Mouse (Mus musculus) gastrocnemius, postnatal 36 days (tissue): ENCODE data around the gene Gm340. TPM values are rescaled to one million over a fixed set of nuclear protein-coding genes. Genes with fewer than 3 reads are reported as not detected.

ENCODE experiments used
- DNase-seq, 2 experiments: peaks; one replicate each; pipeline ENCODE4 v3.0.0; 2022
- intact Hi-C: fragments of 180-260 bp; cut with DNase I; formaldehyde crosslinking; loops from one replicate; pipeline ENCODE4 v1.15.1; 2025
- long read RNA-seq, 2 experiments: library from polyadenylated mRNA; stranded (forward); transcript quantifications; one replicate each; pipeline ENCODE4 v2.0.0; 2021
- total RNA-seq, 2 experiments: library from RNA; stranded (reverse); gene quantifications; 2 replicates each; pipeline ENCODE4 v1.2.3; 2021

Gm340 gene
- total RNA-seq, result 1 to 10 TPM; 5.9 to 6.5 TPM
- long read RNA-seq, experiment 1, result 0 reads
- long read RNA-seq, experiment 2, result 0 reads

DNA sequence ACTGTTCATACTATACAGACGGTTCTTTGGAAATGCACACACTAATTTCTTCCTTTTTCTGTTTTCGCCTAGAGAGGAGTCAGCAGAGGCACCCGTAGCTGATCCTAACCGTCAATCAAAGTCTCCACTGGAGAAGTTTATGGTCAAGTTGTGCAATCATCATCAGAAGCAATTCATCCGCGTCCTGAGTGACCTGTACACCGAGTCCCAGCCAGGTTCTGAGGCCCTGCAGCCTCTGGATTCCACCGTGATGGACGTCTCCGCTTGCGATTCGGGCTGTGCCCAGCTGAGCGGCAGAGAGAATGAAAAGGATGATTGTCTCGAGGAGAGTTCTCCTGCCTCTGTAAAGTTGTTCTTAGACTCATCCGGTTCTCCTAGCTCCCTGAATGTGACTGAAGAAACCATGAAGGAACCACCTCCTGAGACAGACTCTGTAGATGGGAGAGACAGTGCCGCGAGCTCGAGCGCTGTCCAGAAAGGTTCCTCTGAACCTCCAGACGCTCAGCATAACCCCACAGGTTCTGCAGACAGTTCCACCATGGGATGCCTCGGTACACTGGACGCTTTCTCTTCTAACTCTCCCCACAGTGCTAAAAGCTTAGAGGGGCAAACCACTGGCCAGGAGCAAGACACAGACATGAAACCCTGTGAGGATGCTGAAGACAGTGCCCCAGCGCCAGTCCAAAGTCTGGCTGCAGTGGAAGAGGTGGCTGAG, at the start of gene Gm340:
Gm340 (plus strand) TSS at position 665 of the 715 bp plus-strand sequence.
- DNase-seq, result no peak
- intact Hi-C loops, result no loop called here

DNA sequence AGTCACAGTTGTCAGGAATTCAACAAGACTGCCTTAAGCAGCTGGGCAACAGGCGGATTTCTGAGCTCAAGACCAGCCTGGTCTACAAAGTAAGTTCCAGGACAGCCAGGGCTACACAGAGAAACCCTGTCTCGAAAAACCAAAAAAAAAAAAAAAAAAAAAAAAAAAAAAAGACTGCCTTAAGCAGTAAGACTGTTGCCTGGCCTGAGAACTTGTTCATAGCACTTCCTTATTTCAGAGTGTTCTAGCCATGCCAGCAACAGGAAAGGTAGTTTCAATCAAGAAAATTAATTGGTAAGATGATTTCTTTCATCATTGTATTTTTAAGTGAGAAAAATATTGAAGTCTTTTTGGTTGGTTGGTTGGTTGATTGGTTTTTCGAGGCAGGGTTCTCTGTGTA, 48.1 kb upstream of the Gm340 start:
- intact Hi-C loops, result no loop called here
- DNase-seq, result no peak

DNA sequence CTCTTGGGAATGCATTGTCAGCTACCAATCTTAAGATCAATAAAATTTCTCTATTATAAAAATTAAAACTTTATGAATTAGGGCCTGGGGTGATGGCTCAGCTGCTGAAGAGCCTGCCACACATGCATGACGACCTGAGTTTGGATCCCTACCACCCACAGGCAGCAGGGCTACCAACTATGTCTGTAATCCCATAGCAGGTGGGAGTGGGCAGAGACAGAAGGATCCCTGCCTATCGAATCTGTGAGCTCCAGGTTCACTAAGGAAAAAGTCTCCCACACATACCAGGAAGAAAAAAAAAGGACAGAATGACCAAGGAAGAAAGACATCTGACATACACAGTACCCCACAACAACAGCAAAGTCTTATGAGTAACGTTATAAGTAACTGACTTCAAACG, 25.2 kb upstream of the Gm340 start:
- intact Hi-C loops, result no loop called here
- no peak for DNase-seq

DNA sequence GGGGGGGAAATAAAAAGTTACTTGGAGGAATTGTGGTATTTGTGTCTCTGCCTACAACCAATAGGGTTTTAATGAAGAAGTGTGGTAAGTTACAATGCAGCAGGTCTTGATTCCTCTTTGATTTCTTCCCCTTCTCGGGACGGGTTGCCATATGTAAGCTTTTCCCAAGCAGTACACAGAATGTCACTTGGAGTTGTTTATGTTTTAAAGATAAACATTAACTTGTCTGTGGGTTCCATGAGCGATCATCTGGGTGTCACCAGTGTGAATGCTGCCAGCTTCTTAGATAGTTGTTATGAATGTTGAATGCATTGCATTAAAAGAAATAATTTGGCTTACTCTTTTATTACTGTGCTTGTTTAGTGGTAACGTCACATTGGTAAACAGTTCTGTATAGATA, 24.7 kb upstream of the Gm340 start:
- no peak for DNase-seq
- intact Hi-C loops, result no loop called here

DNA sequence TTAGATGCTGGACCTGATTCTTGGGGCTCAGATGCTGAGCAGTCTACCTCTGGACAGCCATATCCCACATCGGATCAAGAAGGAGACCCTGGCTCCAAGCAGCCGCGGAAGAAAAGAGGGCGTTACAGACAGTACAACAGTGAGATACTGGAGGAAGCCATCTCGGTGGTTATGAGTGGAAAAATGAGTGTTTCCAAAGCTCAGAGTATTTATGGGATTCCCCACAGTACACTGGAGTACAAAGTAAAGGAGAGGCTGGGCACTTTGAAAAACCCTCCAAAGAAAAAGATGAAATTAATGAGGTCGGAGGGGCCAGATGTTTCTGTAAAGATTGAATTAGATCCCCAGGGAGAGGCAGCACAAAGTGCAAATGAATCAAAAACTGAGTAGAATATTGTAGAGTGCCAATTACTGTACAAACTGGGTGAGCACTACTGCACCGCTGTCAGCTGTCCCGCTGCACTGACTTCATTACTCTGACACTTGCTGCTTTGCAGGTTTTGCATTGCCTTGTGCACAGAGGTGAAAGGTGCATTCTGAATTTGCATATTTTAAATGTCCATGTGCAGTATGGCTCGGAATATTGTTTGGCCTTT, 23.2 kb upstream of the Gm340 start:
- DNase-seq, result no peak
- intact Hi-C loops, result no loop called here

DNA sequence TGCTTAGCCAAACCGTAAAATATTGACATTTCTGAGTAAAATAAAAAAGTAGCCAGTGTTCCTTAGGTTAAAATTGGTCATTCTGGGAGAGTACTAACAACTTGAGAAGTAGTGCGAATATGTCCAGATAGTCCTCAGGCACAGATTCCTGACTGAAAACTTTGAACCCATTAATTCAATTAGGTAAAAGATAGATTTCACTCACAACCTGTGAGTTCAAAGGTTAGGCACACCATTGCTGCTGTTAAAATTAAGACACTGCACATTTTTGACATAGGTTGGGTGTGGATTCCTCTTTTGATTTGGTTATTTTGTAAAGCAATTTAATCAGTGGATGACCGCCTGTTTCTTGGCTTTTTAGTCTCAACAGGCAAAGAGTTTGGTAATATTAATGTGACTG, 21.3 kb upstream of the Gm340 start:
- no peak for DNase-seq
- intact Hi-C loops, result no loop called here

DNA sequence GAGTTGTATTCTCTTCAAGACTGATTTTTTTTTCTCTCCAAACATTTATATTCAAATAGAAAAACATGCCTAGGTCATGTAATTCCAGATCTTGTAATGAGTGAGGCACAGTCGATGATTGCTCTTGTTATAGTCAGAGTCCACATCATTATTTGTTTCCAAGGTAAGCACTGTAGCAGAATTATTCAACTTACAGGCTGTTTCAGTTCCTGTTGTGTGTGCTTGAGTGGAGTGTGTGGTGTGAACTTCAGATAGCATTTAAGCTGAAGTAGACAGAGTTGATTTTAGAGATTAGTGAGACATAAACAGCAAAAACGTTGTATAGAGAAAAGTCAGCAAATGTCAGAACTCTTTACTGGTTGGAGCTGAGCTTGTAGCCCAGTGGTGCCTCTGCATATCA, 13.4 kb upstream of the Gm340 start:
- no peak for DNase-seq
- intact Hi-C loops, result no loop called here

DNA sequence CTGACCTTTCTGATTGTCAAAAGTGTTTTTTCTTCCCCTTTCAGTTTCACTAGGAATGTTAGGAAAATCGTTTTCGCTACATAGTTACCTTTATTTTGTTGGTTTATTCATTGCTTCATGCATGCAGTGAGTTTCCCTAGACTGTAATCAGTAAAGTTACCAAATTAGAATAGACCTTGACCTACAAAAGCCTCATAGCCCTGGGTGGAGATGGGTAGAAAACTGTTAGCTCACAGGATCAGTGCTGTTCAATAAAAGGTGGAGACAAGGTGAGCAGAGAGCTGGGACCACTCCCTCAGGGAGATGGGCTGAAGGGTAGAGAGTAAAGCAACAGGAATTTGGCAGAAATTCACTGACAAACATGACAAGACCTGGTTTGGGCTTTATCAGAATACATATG, 8.5 kb upstream of the Gm340 start:
- DNase-seq, result no peak
- intact Hi-C loops, result no loop called here

DNA sequence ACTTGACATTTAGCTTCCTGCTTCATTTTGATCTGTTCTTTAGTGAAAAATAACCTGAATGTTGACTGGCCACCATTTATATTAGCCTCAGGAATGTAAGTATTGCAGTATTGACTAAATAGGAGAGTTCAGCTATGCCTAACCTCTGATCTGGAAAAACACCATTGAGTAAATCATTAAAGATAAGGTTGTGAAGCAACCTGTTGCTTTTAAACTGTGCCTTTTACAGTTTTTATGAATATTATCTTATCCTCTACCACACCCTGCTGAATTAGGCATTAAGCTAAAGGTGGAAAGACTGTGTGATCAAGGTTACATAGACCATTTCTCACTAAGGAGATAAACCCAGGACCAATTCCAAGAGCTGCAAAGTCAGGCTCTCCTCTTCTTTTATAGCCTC, 4.6 kb upstream of the Gm340 start:
- DNase-seq, result no peak
- intact Hi-C loops, result no loop called here

DNA sequence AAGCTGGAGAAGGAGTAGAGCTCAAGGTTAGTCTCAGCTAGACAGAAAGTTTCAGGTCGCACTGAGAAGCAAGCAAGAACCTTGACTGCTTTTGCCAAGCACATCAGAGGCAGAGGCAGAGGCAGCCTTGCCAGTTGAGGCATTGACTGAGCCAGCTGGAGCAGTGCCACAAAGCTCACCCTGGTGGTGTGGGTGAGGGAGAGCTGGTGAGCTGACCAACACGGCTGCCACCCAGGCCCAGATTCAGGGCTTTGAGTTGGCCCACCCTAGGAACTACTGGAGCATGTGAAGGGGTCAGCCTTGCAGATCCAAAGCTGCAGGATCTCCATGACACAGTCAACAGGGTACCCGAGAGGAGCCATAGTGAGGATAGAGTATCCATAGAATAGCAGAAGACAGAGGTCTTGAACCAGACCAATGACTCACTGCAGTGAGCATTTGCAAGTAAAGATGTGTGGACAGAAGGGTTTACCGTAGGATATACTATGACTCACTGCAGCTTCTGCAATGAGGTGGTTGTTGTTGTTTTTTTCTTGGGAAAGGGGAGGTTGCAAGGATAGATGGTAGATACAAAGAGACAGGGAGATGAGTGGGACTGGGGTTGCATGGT, 2.8 kb upstream of the Gm340 start:
- intact Hi-C loops, result no loop called here
- DNase-seq, result no peak

DNA sequence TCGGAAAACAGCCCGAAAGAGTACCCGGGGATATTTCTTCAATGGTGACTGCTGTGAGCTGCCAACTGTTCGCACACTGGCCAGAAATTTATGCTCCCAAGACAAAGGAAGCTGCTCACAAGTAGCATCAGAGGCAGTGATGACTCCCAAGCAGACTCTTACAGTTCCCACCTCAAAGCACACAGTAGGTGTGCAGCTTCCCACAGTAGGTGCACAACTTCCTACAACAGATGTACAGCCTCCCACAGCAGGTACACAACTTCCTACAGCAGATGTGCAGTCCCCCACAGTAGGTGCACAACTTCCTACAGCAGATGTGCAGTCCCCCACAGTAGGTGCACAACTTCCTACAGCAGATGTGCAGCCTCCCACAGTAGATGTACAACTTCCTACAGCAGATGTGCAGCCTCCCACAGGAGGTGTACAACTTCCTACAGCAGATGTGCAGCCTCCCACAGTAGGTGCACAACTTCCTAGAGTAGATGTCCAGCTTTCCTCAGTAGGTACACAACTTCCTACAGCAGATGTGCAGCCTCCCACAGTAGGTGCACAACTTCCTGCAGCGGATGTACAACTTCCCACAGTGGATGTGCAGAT, 846 bp downstream of the Gm340 start:
- DNase-seq, result no peak
- intact Hi-C loops, result no loop called here

DNA sequence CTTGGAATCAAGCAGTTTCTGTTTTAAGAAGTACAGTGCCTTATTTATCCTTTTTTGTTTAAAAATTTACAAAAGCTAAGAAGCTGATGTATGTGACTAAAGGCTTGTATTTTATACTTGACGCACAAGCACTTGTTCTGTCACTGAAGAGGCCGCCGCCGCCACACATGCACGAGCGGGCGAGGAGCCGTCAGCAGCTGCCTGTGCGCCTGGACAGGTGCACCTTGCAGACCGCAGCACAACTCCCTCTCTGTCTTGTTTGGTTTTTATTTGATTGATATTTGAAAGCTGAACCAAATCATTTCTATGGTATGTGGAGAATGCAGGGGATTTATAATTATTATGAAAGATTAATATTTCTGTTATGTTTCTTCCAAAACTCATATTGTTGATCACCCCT, 4.6 kb downstream of the Gm340 start:
- intact Hi-C loops, result no loop called here
- DNase-seq, result no peak

DNA sequence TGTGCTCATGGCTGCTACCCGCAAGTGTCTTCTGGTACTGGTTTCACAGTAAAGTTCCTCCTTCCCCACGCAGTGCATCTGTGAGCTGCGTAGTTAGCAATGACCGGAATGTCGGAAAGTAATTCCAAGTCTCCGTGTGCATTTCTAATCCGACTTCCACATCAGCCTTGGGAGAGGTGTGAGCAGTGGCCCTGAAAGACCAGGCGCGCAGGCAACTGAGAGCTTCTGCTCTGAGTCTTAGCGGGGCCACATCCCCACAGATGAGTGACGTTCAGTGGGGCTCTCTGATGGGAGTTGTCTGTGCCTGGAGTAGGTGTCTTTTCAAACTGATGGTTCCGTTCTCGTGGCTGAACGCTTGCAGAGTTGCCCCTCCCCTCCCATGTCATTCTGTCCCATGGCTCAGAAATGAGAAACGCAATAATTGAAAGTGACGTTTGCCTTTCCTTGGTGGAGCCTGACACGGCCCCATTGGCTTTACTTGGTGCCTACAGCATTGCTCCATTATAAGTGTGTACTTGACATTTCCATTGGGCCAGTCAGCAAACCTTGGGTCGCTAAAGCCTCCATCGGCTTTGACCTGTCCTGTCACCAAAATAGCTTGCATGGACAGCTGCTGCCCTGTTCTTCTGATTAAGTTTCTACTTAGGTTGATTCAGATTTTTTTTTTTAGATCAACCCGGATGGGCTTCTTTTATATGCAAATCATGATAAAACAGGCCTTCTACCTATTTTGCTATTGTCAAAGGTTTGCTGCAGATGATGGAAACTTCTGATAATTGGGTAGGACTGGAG, 5.5 kb downstream of the Gm340 start:
- no peak for DNase-seq
- intact Hi-C loops, result no loop called here

DNA sequence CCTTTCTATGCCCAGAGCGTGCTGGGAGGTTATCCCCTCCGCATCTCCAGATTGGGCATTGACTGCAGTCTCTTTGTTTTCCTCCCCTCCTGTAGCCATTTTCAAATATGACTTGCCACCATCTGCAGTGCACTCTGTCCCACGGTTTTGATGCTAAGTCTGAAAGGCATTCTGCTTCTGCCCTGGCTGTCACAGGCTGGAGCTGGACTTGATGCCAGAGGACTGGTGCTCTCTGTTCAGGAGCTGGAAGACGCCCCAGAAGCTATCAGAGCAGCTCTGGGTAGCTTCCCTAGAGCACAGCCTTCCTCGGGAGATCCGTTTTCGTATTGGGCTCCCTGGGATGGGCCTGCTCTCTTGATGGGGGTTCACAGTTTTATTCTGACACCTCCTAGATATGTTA, 6.9 kb downstream of the Gm340 start:
- DNase-seq, result no peak
- intact Hi-C loops, result no loop called here

DNA sequence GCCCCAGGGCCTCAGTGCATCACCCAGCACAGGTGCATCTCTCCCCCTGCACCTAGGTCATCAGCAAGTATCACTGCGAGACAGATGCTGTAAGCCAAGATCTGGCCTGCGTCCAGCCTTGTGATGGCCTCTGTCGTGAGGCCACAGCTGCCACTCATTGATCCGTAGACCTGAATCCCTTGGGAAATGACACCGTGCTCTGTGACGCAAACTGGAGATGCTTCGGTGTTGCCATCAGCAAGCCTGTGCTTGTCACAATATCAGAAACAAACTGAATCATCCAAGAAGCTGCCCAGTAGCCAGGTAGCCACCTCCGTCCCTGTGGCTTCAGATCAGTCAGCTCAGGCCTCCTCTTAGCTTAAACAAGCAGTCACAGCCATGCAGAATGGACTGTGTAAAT, 7.5 kb downstream of the Gm340 start:
- no peak for DNase-seq
- intact Hi-C loops, result no loop called here

DNA sequence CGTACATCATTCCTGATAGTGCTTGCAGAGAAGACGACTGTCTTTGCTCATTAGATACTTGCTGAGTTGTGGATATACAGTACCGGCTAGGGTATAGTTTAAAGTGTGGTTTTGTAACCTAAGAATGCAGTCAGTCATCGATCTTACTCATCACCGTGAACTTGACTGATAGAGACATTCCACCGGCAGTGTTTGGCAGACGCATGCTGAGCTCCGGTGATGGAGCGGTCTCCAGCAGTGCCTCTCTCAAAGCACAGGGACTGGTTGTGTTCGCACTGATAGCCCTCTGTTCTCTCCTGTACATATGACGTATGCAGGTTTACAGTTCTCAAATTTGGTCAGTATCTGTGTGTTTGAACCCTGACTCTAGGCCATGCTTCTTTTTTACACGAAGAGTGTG, 9.6 kb downstream of the Gm340 start:
- no peak for DNase-seq
- intact Hi-C loops, result no loop called here

DNA sequence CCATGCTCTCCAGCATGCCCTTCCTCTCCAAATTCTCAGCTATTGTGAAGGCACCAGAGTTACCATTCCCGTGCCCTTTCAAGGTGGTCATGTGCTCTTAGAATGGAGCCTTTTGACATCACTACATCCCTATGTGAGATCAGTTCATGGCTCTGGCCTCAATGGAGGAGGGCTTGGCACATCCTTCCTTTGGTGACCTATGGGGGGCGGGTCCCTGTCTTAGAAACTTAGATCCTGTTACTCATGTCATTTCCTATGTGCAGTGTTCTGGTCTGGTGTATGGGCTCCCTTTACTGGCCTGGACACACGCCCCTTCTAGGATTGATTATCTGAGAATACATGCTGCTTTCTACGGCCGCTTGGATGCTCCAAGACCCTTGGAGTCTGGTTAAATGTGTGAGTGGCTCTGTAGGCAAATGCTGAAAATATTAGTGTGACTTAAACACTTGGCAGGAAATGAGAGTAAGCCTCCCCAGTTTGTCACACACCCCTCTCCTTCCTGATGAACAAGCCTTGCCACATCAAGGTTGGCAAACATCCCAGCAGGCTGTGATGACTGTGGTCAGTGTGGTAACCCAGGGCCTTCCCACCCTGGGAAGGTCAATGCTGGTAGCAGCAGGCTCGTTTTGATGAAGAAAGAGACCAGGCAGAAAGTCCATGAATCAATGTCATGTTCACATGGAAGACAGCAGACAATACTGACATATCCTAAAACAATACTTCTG, 15.2 kb downstream of the Gm340 start:
- peak in 1 of 2 experiments; percentile 21 for DNase-seq
- intact Hi-C loops, result no loop called here

DNA sequence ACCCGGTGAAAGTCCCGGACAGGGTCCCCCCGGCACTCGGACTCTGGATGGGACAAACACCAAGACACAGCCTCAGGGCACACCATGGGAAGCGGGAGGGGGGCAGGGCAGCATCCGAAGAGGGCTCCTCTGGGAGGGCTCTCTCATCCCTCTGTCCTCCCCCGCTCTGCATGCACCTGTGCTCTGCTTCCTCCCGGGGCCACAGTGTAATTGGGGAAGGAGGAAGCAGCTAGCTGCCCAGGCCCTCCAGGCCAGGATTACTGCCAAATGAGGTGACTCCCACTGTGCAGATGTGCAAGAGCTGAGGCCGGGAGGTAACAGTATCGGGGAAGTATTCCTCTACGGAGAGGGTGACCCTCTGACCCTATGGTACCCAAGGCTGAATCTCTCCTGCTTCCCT, 18.5 kb downstream of the Gm340 start:
- intact Hi-C loops, result no loop called here
- no peak for DNase-seq

DNA sequence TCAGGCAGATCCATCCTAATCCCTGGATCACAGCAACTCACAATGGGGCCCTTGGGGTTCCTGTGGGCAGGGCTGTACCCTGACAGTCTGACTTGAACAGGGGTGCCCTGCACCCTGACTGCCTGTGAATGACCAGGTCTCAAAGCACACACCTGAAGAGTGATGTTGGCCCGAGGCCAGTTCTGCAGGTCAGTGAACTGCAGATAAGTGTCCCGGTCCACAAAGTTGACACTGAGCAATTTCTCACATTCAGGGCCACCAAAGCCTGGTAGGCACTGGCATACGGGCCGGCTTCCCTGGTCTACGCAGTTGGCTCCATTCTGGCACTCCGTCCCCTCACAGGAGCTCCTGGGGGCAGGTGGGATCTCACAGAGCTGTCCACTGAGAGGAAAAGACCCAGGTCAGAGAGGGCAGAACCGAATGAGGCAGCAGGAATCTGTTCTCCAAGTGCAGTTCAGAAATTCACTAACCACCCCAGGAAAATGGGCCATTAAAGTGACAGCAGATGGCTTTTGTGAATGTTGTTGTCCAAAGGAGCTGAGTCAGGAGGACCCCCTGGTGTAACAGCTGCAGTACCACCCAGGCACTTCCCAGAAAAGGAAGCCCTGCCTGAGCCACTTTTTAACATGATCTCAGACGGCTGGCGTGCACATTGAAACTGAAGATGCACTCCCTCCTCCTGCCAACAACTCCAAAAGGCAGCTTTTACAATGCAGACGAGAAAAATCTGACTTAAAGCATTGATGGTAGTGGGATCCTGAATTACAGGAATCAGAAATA, 24.2 kb downstream of the Gm340 start:
- no peak for DNase-seq
- intact Hi-C loops, result no loop called here

DNA sequence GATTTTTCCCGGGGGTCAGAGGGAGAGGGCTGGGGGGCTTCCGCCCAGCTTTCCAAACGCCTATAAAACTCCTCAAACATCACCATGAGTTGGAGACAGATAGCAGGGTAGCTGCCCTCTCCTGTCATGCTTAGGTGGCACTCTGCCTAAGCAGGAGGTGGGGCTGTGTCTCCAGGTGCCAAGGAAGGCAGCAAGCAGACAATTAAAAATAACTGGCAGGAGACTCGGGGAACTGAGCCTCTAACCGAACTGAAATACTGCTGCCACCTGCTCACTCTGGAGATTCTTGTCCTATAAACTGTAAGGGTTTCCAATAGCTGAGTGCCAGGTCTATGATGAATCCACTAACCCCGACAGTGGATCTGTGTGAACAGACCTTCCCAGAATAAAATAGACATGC, 29.5 kb downstream of the Gm340 start:
- no peak for DNase-seq
- intact Hi-C loops, result no loop called here
